Mouse (Mus musculus): Measurements from ENCODE around the gene 1700037H04Rik. TPM values are rescaled to one million over a fixed set of nuclear protein-coding genes. Genes with fewer than 3 reads are reported as not detected.

The 1700037H04Rik gene
- 88.3 and 99.0 TPM in 2 replicates for polyA plus RNA-seq (2015; fragmentation: Nextera tagmentation; extraction: Ambion mirVana)

- Histone ChIP-seq H3K4me1 (replicated peaks) (peaks cover 39% of the 10 kb centered on the region), H3K9me3 (0 out of 2 replicates have a peak, but pooled peaks cover 4% of the 10 kb centered on the region), H3K27ac (replicated peaks) (peak within 1 kb of the TSS; percentile 93), H3K27me3 (no peaks in the 10 kb centered on the region), H3K36me3 (0 out of 2 replicates have a peak, but pooled peaks cover 1% of the 10 kb centered on the region), H3K9ac (peak within 1 kb of the TSS; percentile 92), H3K4me3 (peak within 1 kb of the TSS; percentile 60), H3K4me2 (peak within 1 kb of the TSS; percentile 95)
- under 1% methylated on average over 54 of the region's 54 CpGs for WGBS
- ATAC-seq (ENCODE audit: low read depth), result peak; percentile 97
Observed at GRCm38 (mm10) chr2:131159938-131160581, at the start of gene 1700037H04Rik. Gene 1700037H04Rik, minus strand, starts transcription at chr2:131160081.

- H3K4me3 ChIP-seq, result peak overlapping the region; percentile 60
- peak overlapping the region; percentile 84 for H3K9ac ChIP-seq
- peak overlapping the region; percentile 93 for H3K27ac ChIP-seq (replicated peaks)
- WGBS, result 84% methylated on average over 4 of the region's 4 CpGs
- peak overlapping the region; percentile 56 for H3K4me2 ChIP-seq
- peaks cover 28% of the 10 kb centered on the region for H3K4me1 ChIP-seq (replicated peaks)
- H3K36me3 ChIP-seq, result peaks cover 18% of the 10 kb centered on the region
- H3K9me3 ChIP-seq, result no peaks in the 10 kb centered on the region
- peak; percentile 17; the same call in 1 of the 2 replicates for ATAC-seq (ENCODE audit: low read depth)
- no peaks in the 10 kb centered on the region for H3K27me3 ChIP-seq
Observed at GRCm38 (mm10) chr2:131209125-131209795, 49.4 kb upstream of the 1700037H04Rik start.

- 92% methylated on average over 2 of the region's 2 CpGs for WGBS
- H3K4me1 ChIP-seq (replicated peaks), result peaks cover 28% of the 10 kb centered on the region
- ATAC-seq (ENCODE audit: low read depth), result no peak
- no peak overlapping the region for H3K4me3 ChIP-seq
- H3K9ac ChIP-seq, result no peak overlapping the region
- H3K36me3 ChIP-seq, result peaks cover 12% of the 10 kb centered on the region
- H3K4me2 ChIP-seq, result no peak overlapping the region
- H3K9me3 ChIP-seq, result no peaks in the 10 kb centered on the region
- H3K27me3 ChIP-seq, result no peaks in the 10 kb centered on the region
- H3K27ac ChIP-seq (replicated peaks), result no peak overlapping the region
Observed at GRCm38 (mm10) chr2:131208356-131208755, 48.5 kb upstream of the 1700037H04Rik start.

- Histone ChIP-seq H3K27ac (replicated peaks) (no peak within 1 kb of the TSS), H3K36me3 (no peaks in the 10 kb centered on the region), H3K4me3 (no peak within 1 kb of the TSS), H3K4me1 (replicated peaks) (peaks cover 25% of the 10 kb centered on the region), H3K27me3 (no peaks in the 10 kb centered on the region), H3K9ac (no peak within 1 kb of the TSS), H3K4me2 (no peak within 1 kb of the TSS), H3K9me3 (no peaks in the 10 kb centered on the region)
- no peak for ATAC-seq (ENCODE audit: low read depth)
- WGBS, result 83% methylated on average over 4 of the region's 4 CpGs
Observed at GRCm38 (mm10) chr2:131206778-131207177, 46.9 kb upstream of the 1700037H04Rik start, which contains the start of gene Ap5s1. Gene Ap5s1, plus strand, starts transcription at chr2:131207078.

GRCm38 (mm10) chr2:131205521-131206182, 45.8 kb upstream of the 1700037H04Rik start:
- ATAC-seq (ENCODE audit: low read depth), result no peak
- Histone ChIP-seq H3K27ac (replicated peaks) (no peak overlapping the region), H3K9ac (no peak overlapping the region), H3K9me3 (no peaks in the 10 kb centered on the region), H3K27me3 (no peaks in the 10 kb centered on the region), H3K4me2 (no peak overlapping the region), H3K4me1 (replicated peaks) (peaks cover 16% of the 10 kb centered on the region), H3K4me3 (no peak overlapping the region), H3K36me3 (no peaks in the 10 kb centered on the region)
- WGBS, result 85% methylated on average over 8 of the region's 8 CpGs

- H3K4me2 ChIP-seq, result no peak overlapping the region
- H3K4me3 ChIP-seq, result no peak overlapping the region
- no peak overlapping the region for H3K27ac ChIP-seq (replicated peaks)
- ATAC-seq (ENCODE audit: low read depth), result peak; percentile 49
- 56% methylated on average over 7 of the region's 7 CpGs for WGBS
- H3K9ac ChIP-seq, result no peak overlapping the region
- H3K27me3 ChIP-seq, result no peaks in the 10 kb centered on the region
- H3K4me1 ChIP-seq (replicated peaks), result peaks cover 12% of the 10 kb centered on the region
- peaks cover 4% of the 10 kb centered on the region; the same call in 1 of the 2 replicates for H3K36me3 ChIP-seq
- no peaks in the 10 kb centered on the region for H3K9me3 ChIP-seq
Observed at GRCm38 (mm10) chr2:131204410-131204981, 44.6 kb upstream of the 1700037H04Rik start.

GRCm38 (mm10) chr2:131203816-131204409, 44.0 kb upstream of the 1700037H04Rik start:
- no peak overlapping the region for H3K4me3 ChIP-seq
- H3K4me2 ChIP-seq, result no peak overlapping the region
- H3K9me3 ChIP-seq, result no peaks in the 10 kb centered on the region
- no peak overlapping the region for H3K27ac ChIP-seq (replicated peaks)
- ATAC-seq (ENCODE audit: low read depth), result no peak
- no peaks in the 10 kb centered on the region for H3K27me3 ChIP-seq
- peaks cover 4% of the 10 kb centered on the region; the same call in 1 of the 2 replicates for H3K36me3 ChIP-seq
- H3K9ac ChIP-seq, result no peak overlapping the region
- 91% methylated on average over 6 of the region's 6 CpGs for WGBS
- 0 out of 2 replicates have a peak, but pooled peaks cover 7% of the 10 kb centered on the region for H3K4me1 ChIP-seq (replicated peaks)

- Histone ChIP-seq H3K27ac (replicated peaks) (no peak overlapping the region), H3K4me1 (replicated peaks) (0 out of 2 replicates have a peak, but pooled peaks cover 7% of the 10 kb centered on the region), H3K27me3 (no peaks in the 10 kb centered on the region), H3K9me3 (no peaks in the 10 kb centered on the region), H3K4me2 (no peak overlapping the region), H3K4me3 (no peak overlapping the region), H3K9ac (no peak overlapping the region), H3K36me3 (peaks cover 21% of the 10 kb centered on the region; the same call in 1 of the 2 replicates)
- ATAC-seq (ENCODE audit: low read depth), result no peak
- WGBS, result 89% methylated on average over 3 of the region's 3 CpGs
Observed at GRCm38 (mm10) chr2:131201262-131201661, 41.4 kb upstream of the 1700037H04Rik start.

GRCm38 (mm10) chr2:131200710-131201109, 40.8 kb upstream of the 1700037H04Rik start:
- Histone ChIP-seq H3K9me3 (no peaks in the 10 kb centered on the region), H3K4me2 (no peak overlapping the region), H3K27ac (replicated peaks) (no peak overlapping the region), H3K9ac (no peak overlapping the region), H3K4me1 (replicated peaks) (0 out of 2 replicates have a peak, but pooled peaks cover 7% of the 10 kb centered on the region), H3K27me3 (no peaks in the 10 kb centered on the region), H3K36me3 (peaks cover 21% of the 10 kb centered on the region; the same call in 1 of the 2 replicates), H3K4me3 (no peak overlapping the region)
- ATAC-seq (ENCODE audit: low read depth), result no peak
- WGBS, result 90% methylated on average over 2 of the region's 2 CpGs

- Histone ChIP-seq H3K36me3 (peaks cover 55% of the 10 kb centered on the region), H3K9ac (no peak overlapping the region), H3K27ac (replicated peaks) (no peak overlapping the region), H3K9me3 (no peaks in the 10 kb centered on the region), H3K4me1 (replicated peaks) (peaks cover 2% of the 10 kb centered on the region), H3K27me3 (no peaks in the 10 kb centered on the region), H3K4me2 (no peak overlapping the region), H3K4me3 (no peak overlapping the region)
- WGBS, result 92% methylated on average over 16 of the region's 16 CpGs
- ATAC-seq (ENCODE audit: low read depth), result no peak
Observed at GRCm38 (mm10) chr2:131196606-131197316, 36.9 kb upstream of the 1700037H04Rik start.

- WGBS, result 68% methylated on average over 7 of the region's 7 CpGs
- no peaks in the 10 kb centered on the region for H3K27me3 ChIP-seq
- ATAC-seq (ENCODE audit: low read depth), result no peak
- no peak overlapping the region for H3K4me2 ChIP-seq
- peak overlapping the region; percentile 84 for H3K27ac ChIP-seq (replicated peaks)
- peaks cover 47% of the 10 kb centered on the region for H3K4me1 ChIP-seq (replicated peaks)
- H3K36me3 ChIP-seq, result peaks cover 34% of the 10 kb centered on the region
- peak overlapping the region; percentile 45 for H3K9ac ChIP-seq
- no peaks in the 10 kb centered on the region for H3K9me3 ChIP-seq
- H3K4me3 ChIP-seq, result no peak overlapping the region
Observed at GRCm38 (mm10) chr2:131191005-131191390, 31.1 kb upstream of the 1700037H04Rik start.
